9 mouse cellular contexts compared by ENCODE assay signal in the genomic region with DNA sequence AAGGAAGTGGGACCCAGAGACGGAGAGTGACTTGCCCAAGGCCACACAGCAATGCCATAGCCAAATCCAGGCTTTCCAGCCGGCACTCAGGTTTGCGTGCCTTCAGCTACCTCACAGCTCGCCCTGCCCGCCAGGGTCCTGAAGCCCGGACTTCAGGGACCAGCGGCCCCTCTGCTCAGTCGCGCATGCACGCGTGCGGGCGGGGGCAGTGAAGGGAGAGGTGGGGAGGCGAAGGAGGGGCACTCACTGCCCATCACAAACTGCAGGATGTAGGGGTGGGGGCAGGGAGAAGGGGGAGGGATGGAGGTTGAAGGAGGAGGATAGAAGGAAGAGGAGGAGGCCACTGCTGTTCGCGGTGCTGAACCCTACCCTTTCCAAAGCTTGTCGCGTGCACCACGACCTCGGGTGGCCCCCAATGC. TPM values are rescaled to one million over a fixed set of nuclear protein-coding genes. Genes with fewer than 3 reads are reported as not detected.
DNase-seq lines count a peak whose midpoint lies in the region; ATAC-seq and TF ChIP-seq lines count a peak whose summit lies in the region.
"Had no signal": no experiment of that assay in that cellular context is flagged by ENCODE, and none has a peak within 500 bp of the region (broad histone marks: within the 10 kb centered on the region; RNA-seq: fewer than 3 reads in every experiment).

No protein-coding gene starts in this region.

- no peak for ATAC-seq in liver, embryonic 11.5 days (replicated peaks; ENCODE audit: low FRiP score)
- no peak for ATAC-seq in forebrain, embryonic 13.5 days
- ATAC-seq in limb, embryonic 14.5 days (ENCODE audit: low FRiP score, low read depth) = no peak

- no peak for DNase-seq in liver, embryonic 11.5 days (ENCODE audit: low spot score)
- no peak for DNase-seq in liver
- DNase-seq in limb, embryonic 14.5 days (ENCODE audit: low spot score) = no peak
- peak; percentile 36 for DNase-seq in retina, embryonic 14.5 days (ENCODE audit: low spot score)
- no peak for DNase-seq in adrenal gland, postnatal 25 days
- no peak for DNase-seq in frontal cortex, postnatal 14 days (ENCODE audit: low spot score in 2 of 2)
- no peak for DNase-seq in right cerebral cortex, adult 2 months (ENCODE audit: low spot score in 2 of 2)

- H3K4me2 ChIP-seq in liver, embryonic 11.5 days = no peak overlapping the region
- peak overlapping the region; percentile 43 for H3K4me2 ChIP-seq in forebrain, embryonic 13.5 days
- peak overlapping the region; percentile 35 for H3K4me2 ChIP-seq in limb, embryonic 14.5 days (replicated peaks; ENCODE audit: low read depth, low read length, severe bottlenecking)

- TF ChIP-seq POLR2A in limb, embryonic 14.5 days (IDR thresholded peaks at IDR 0.05; ENCODE audit: borderline replicate concordance, extremely low read depth, insufficient read depth, insufficient read length) = no peak

- H3K4me3 ChIP-seq in liver, embryonic 11.5 days (ENCODE audit: low read depth, low read length) = peak overlapping the region; percentile 13; the same call in 1 of the 2 replicates
- H3K4me3 ChIP-seq in forebrain, embryonic 13.5 days = peak overlapping the region; percentile 21
- H3K4me3 ChIP-seq in limb, embryonic 14.5 days (replicated peaks; ENCODE audit: low read length) = peak overlapping the region; percentile 23

- 2% methylated on average over 20 of the region's 20 CpGs for WGBS in liver, embryonic 11.5 days
- WGBS in forebrain, embryonic 13.5 days = under 1% methylated on average over 19 of the region's 20 CpGs
- WGBS in limb, embryonic 14.5 days = 2% methylated on average over 19 of the region's 20 CpGs

- H3K27me3 ChIP-seq in liver, embryonic 11.5 days (replicated peaks; ENCODE audit: control insufficient read depth, insufficient read depth, low read length) = peaks cover 100% of the 10 kb centered on the region
- H3K27me3 ChIP-seq in forebrain, embryonic 13.5 days = peaks cover 100% of the 10 kb centered on the region
- H3K27me3 ChIP-seq in limb, embryonic 14.5 days (ENCODE audit: control insufficient read depth, insufficient read depth, low read length) = peaks cover 100% of the 10 kb centered on the region

- H3K4me1 ChIP-seq in liver, embryonic 11.5 days (replicated peaks; ENCODE audit: control insufficient read depth, insufficient read depth, low read length) = peaks cover 12% of the 10 kb centered on the region; the same call in 1 of the 2 replicates
- H3K4me1 ChIP-seq in forebrain, embryonic 13.5 days = peaks cover 59% of the 10 kb centered on the region
- H3K4me1 ChIP-seq in limb, embryonic 14.5 days (ENCODE audit: control insufficient read depth, insufficient read depth, low read length) = peaks cover 25% of the 10 kb centered on the region

- H3K9me3 ChIP-seq in liver, embryonic 11.5 days (ENCODE audit: control insufficient read depth, low read length) = no peaks in the 10 kb centered on the region
- H3K9me3 ChIP-seq in forebrain, embryonic 13.5 days (replicated peaks) = no peaks in the 10 kb centered on the region
- H3K9me3 ChIP-seq in limb, embryonic 14.5 days (ENCODE audit: control insufficient read depth, low read length) = no peaks in the 10 kb centered on the region

- H3K36me3 ChIP-seq in liver, embryonic 11.5 days (ENCODE audit: control insufficient read depth, insufficient read depth, low read length) = no peaks in the 10 kb centered on the region
- H3K36me3 ChIP-seq in forebrain, embryonic 13.5 days (ENCODE audit: poor library complexity, severe bottlenecking) = no peaks in the 10 kb centered on the region
- no peaks in the 10 kb centered on the region for H3K36me3 ChIP-seq in limb, embryonic 14.5 days (ENCODE audit: control insufficient read depth, insufficient read depth, low read length)

- H3K27ac ChIP-seq in liver, embryonic 11.5 days (ENCODE audit: low read depth, low read length) = no peak overlapping the region
- no peak overlapping the region for H3K27ac ChIP-seq in forebrain, embryonic 13.5 days
- no peak overlapping the region for H3K27ac ChIP-seq in limb, embryonic 14.5 days (replicated peaks; ENCODE audit: low read depth, low read length)

- H3K9ac ChIP-seq in liver, embryonic 11.5 days (ENCODE audit: low read depth, low read length) = no peak overlapping the region
- no peak overlapping the region for H3K9ac ChIP-seq in forebrain, embryonic 13.5 days
- no peak overlapping the region for H3K9ac ChIP-seq in limb, embryonic 14.5 days (ENCODE audit: low read depth, low read length, severe bottlenecking)

RNA-seq across cellular contexts. Expression of a gene that starts 1.9 kb away (rescaled TPM):
- not detected in 2 replicates for polyA plus RNA-seq in liver, embryonic 11.5 days (2014; fragmentation: Nextera tagmentation; extraction: Ambion mirVana)
- polyA plus RNA-seq in forebrain, embryonic 13.5 days (2015; fragmentation: Nextera tagmentation; extraction: Ambion mirVana) = 0.28 and 0.55 TPM in 2 replicates
- 0.11 and 0.24 TPM in 2 replicates for polyA plus RNA-seq in limb, embryonic 14.5 days (2012; rRNA removed)
- polyA plus RNA-seq in limb, embryonic 14.5 days (2014; fragmentation: Nextera tagmentation; extraction: Ambion mirVana) = 0.08 TPM in 1 of 2 replicates, not detected in the other
- total RNA-seq in adrenal gland, postnatal 25 days (2021) = 0.12 TPM in 1 of 2 replicates, not detected in the other
- total RNA-seq: megakaryocyte-erythroid progenitor cell, adult 5-6 weeks had no signal
